Mouse (Mus musculus) megakaryocyte-erythroid progenitor cell, adult 5-6 weeks (primary cell): ENCODE results near the gene Abhd6. TPM values are rescaled to one million over a fixed set of nuclear protein-coding genes. Genes with fewer than 3 reads are reported as not detected.

Experiments used
- ATAC-seq: replicated peaks from 2 replicates; pipeline ENCODE4 v1.8.0; 2016; ENCODE audit warnings: mild to moderate bottlenecking, inconsistent platforms; ENCODE audit not compliant: severe bottlenecking, poor library complexity, low FRiP score, low TSS enrichment
- total RNA-seq, 2 experiments: library from RNA; stranded (forward) in 1 of 2; stranded (reverse) in 1 of 2; fragments of 200-1000, 215-1000 nt in 1 of 2; fragments of >200 nt in 1 of 2; fragmentation: Nextera tagmentation in 1 of 2; gene quantifications; 2 replicates each; pipeline ENCODE4 v1.2.3; 2014 to 2017

Abhd6 gene
- total RNA-seq (2014; fragmentation: Nextera tagmentation) = 0.24 and 0.42 TPM in 2 replicates
- 0.99 TPM in 1 of 2 replicates, not detected in the other for total RNA-seq (2017)

DNA sequence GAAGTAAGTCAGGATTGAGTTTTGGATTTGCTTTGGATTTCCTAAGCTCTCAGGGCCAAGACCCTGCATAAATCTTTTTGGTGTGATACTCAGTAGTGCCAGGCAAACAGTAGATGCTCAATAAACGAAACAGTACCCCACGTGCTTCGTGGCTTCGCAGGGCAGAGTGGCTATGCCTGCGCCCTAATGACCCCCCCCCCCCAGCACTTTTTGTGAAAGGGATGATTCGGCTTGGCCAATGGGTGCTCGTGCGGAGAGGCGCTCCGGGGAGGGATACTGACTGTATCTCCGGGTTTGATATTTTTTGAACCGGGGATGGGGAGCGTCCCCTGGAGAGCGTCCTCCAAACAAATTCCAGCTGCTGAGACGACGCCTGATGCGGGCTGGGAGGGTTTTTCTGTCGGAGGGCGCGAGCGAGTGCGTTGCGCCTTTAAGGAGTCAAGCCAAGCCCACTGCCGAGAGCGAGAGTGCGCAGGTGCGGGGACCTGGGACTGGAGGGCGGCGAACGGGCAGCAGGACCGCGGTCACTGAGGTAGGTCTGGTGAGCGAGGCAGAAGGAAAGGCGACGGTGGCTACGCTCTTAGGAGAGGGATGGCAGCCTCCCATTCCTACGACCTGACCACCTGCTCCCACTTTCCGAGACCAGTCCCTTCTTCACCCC lies at the start of gene Abhd6:
Gene Abhd6 (plus strand): TSS at position 471 of the 661 bp plus-strand sequence.
- ATAC-seq = peak; percentile 73

DNA sequence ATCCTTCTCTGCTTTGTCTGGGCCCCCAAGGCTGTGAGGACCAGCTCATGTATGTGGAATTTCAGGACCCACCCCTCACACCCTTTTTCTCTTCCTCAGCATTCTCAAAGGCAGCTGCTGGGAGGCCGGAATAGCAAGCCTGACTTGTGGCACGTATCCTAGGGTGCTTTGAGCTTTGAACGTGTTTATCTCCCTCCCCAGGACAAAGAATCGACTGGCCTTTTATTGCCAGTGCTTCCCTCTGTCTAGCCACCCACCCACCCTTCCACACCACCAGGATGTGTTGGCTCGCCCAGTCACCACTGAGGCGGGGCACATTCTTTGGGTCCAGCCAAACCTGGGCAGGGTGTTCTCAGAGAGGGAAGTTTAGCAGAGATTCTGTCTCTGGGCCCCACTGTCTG lies 48.6 kb upstream of the Abhd6 start:
- ATAC-seq = no peak

DNA sequence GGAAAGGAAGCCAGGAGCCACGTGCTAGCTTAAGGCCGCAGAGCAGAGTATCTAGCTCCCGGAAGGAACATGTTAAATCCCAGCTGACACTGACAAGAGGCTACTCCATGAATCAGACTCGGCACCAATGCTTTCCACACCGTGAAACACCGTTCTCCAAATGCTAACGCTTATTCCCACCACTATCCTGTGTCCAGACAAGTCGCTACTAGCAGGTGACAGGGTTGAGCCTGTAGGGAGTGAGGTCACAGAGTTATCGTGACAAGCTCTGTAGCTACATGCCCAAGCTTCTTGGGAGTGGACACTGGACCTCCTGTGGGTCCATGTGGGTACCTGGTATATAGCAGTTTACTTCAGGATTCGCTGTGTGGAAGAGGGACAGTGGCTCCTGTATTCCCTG lies 46.3 kb upstream of the Abhd6 start:
- no peak for ATAC-seq

DNA sequence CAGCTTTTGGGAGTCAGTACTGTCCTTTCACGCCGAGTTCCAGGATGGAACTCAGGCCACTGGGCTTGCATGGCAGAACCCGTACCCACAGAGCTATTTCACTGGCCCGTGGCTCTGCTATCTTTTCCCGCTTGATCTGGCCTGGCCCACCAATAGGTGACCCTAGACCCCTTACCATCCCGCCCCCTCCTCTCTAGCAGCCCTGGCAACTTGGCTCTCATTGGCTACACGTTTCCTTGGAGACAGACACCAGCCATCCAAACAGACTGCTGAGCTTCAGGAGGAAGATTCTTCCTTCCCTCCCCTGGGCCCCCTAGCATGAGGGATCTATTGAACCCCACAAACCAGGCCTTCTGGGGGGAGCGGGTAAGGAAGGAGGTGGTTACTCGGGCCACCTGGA lies 45.7 kb upstream of the Abhd6 start, which contains the start of gene Gm45521:
Gene Gm45521 (plus strand): TSS at position 240 of the 400 bp plus-strand sequence.
- no peak for ATAC-seq

DNA sequence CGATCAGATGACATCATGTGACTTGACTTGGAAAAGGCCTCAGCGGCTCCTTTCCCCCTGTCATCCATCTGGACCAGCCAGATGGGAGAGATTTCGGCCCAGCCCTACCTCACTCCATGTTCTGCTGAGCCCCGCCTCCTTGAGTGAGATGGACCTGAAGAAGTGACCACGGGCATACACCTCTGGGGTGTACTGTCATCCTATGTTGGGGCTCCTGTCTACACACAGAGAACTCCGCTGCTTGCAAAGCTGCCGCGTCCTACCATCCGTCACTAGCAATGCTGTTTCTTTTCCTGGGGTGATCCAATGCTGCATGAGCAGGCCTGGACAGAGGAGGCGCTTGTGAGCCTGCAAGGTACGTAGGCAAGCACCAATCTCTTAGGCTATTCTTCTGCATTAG lies 42.1 kb upstream of the Abhd6 start:
- ATAC-seq = peak; percentile 51; the same call in 1 of the 2 replicates

DNA sequence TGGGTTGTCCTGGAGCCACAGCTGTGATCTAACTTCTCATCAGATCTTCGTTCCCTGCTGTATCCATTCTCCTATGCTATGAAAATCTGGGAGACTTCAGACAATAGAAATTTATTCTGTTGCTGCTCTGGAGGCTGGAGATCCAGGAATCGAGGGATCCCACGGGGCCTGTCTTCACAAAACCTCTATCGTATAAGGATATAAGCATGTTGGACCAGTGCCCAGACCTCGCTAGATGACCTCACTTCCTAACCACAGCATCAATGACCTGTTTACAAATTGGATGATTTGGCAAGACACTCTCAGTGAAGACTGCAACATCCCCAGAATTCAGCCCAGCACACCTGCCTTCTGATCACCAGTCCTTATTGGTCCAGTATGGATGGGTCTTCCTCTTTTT lies 41.0 kb upstream of the Abhd6 start:
- ATAC-seq = no peak

DNA sequence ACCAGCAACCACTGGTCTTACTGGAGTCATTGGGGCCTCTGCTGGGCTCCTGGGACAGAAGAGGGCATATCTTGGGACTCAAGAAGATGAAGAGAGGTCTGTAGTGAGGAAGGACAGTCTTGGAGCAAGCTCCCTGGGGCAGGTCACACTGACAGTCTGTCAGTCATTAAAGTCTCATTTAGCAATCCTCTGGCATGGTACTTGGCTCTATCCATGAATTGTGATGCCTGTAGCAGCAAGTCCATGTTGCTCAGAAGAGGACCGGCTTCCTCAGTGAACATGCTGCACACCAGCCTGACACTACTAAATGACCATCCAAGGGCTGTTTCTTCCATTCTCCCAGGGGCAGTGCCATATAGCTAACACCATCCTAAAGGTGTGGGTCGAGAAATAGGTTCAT lies 40.1 kb upstream of the Abhd6 start:
- no peak for ATAC-seq

DNA sequence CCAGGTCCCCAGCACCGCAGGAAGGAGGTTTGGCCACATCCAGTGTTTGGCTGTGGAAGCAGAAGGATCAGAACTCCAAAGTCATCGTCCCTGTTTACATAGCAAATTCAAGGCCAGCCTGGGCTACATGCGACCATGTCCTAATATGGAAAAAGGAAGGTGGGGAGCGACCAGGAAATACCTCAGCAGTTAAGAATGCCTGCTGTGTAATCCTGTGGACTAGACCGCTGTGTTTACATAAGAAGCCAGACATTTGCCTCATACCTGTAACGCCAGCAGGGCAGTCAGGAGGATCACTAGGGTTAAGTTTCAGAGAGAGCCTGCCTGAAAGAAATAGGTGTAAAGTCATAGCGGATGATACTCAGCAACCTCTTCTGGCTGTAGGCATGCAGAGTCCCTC lies 39.5 kb upstream of the Abhd6 start:
- no peak for ATAC-seq

DNA sequence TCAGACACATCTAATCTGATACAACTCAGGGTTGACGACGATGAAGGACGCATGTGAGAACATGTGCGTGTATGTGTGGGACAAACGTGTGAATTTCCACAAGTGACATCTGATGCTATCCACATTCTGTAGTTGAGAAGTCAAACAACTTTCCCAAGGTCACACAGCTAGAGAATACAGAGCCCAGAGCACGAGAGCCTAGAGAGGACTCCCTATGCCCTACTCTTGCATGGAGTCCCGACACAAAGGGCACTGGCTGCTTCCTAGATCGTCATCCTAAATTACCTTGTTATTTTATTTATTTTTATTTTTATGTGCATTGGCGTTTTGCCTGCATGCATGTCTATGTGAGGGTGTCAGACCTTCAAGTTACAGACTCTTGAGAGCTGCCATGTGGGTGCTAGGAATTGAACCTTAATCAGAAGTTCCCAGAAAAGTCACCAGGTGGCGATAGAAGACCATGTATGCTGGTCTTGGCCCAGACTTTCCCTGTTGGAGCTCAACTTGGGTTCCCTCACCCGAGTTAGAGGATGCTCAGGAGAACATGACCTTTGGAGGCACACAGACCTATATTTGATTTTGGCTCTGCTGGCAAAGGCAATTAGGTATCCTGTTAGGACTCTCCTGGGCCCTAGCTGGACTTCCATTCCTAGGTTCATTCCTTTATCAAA lies 38.3 kb upstream of the Abhd6 start:
- ATAC-seq = peak; percentile 76

DNA sequence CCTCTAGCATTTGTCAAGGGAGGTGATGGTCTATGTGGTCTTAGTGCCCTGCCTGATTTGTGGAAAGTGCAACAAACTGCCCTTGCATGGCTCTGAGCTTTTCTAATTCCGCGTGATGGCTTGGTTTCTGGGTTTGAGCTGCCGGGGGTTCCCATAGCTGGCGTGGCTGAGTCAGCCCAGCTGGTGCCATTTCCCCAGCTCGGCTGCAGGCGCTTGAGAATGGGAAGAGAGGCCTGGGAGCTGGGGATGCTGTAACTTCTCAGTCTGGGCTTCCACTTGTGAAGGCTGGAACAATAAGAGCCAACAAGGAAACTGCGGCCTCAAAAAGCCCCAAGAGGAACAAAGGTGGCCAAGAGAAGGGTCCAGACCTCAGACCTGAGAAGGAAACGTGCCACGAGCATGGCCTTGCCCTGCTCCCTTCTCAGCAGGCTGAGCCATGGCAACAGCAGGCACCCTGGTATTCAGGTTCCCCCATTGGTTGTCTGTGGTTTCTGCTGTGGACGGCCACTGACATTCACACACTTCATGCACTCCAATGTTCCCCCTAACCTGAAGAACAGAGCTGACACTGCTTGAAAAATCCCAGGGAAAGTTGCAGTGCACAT lies 30.7 kb upstream of the Abhd6 start:
- no peak for ATAC-seq

DNA sequence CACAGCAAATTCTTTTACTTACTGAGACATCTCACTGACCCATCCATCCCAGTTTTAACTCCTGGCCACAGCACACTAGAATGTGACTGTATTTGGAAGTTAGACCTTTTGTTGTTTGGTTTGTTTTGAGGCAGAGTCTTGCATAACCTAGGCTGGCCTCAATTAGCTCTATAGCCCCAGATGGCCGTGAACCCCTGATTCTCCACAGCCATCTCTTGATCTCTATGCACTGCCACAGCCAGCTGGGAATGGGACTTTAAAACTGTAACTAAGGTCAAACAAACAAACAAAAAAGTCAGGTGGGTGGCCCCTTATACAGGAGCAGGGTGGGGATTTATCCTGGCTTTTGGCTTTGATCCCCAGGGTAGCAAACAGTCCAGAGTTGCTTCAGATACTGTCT lies 28.1 kb upstream of the Abhd6 start:
- ATAC-seq = no peak

DNA sequence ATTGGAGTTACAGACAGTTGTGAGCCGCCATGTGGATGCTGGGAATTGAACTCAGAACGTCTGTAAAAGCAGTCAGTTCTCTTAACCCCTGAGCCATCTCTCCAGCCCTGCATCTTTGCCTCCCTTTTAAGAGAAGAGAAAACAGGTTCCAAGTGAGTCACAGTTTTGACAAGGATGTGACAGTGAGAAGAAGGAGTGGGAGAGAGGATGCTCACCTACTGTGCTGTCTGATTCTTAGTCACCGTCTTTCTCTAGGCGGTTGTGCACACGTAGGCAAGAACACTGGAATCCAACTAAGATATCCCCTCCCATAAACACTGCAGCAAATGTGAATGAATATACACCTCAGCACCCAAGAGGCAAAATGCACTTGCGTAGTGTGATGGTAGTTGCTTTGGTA lies 27.5 kb upstream of the Abhd6 start:
- ATAC-seq = no peak

DNA sequence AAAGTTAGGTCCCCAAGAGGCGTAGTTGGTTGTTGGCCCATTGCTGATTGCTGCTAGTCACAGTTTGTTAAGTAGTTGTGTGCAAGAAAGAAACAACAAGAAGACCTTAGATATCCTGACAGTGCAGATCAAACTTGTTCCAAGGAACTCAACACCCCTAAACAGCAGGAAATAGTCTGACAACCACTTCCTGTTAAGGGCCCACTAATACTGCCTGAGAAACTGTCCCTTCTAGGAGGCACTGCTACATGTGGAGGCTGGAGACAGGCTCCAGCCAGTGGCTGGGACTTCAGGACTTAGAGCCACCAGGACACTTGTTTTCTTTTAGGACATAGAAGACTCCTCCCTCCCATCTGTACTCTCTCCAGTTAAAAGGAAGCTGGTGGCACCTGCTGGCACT lies 25.2 kb upstream of the Abhd6 start:
- ATAC-seq = no peak

DNA sequence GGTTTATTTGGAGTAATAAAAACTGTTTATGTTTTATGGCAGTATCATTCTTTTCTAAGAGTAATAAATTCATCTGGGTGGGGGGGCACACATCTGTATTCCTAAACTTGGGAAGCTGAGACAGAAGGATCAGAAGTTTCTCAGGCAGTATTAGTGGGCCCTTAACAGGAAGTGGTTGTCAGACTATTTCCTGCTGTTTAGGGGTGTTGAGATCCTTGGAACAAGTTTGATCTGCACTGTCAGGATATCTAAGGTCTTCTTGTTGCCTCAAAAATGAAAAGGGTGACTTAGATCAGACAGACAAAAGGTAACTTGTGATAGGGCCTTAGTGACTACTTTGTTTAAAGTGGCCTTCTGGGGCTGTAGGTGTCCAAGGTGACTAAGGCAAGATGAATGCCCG lies 24.5 kb upstream of the Abhd6 start:
- ATAC-seq = no peak

DNA sequence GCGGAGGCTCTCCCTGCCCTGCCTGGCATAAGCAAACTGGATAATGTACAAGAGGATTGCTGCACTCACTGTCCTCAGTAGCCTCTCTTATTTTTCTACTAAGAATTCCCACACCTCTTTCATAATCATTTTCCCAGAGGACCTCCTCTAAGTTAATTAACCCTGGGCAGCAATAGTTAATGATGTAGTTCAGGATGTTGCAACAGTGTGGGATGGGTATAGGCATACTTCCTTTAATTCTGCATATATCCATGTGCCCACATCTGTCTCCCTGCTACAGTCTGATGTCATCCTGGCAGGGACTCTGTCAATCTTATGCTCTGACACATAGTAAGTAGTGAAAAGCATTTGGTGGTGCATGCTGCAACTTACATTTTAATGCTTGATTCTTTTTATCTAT lies 21.5 kb upstream of the Abhd6 start:
- no peak for ATAC-seq

DNA sequence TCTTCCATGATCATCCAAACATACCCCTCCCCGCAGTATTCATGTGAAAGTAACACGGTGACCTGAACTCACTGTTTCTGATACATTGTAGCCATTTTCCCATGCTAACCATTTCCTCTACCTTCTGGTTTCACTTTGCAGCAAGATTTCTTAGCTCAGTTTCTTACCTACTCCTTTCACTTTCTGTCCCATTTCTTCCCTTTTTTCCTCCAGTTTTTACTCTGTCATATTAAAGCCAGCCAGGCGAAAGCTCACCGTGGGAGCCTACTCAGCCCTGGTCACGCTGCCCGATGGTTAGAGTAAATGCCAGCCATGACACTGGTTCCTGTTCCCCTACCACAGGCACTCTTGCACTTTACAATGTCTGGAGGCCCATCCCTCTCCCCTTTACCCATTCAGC lies 15.8 kb upstream of the Abhd6 start:
- no peak for ATAC-seq

DNA sequence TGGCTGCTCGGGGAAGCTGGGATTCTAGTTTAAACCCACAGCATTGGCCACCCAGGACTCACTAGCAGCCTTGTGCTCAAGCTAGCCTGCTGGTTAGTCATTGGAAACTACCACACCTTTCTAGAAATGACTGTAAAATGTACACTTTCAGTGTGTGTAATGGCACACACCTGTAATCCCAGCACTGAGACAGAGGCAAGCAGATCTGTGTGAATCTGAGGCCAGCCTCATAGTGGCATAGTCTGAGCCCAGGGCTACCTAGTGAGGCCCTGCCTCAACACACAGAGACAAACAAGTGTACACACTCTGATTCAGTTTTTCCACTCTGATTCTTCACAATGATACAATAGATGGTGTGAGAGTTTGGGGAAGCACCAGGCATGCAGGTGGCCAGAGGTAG lies 13.3 kb upstream of the Abhd6 start:
- no peak for ATAC-seq

DNA sequence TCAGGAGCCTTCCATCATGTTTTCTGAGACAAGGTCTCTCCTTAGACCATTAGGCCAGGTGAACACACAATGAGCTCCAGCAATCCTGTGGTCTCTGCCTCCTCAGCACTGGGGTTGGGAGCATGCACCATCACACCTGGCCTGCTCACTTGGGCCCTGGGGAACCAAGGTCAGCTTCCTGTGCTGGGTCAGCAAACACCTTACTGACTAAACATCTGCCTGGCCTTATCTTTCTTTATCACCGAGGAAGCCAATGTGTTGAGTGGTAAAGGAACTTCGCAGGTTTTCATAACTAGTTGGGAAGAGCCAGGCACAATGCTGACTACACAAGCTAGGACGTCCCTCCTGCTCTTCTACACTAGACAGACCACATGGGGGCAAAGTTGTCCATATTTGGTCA lies 12.7 kb upstream of the Abhd6 start:
- no peak for ATAC-seq

DNA sequence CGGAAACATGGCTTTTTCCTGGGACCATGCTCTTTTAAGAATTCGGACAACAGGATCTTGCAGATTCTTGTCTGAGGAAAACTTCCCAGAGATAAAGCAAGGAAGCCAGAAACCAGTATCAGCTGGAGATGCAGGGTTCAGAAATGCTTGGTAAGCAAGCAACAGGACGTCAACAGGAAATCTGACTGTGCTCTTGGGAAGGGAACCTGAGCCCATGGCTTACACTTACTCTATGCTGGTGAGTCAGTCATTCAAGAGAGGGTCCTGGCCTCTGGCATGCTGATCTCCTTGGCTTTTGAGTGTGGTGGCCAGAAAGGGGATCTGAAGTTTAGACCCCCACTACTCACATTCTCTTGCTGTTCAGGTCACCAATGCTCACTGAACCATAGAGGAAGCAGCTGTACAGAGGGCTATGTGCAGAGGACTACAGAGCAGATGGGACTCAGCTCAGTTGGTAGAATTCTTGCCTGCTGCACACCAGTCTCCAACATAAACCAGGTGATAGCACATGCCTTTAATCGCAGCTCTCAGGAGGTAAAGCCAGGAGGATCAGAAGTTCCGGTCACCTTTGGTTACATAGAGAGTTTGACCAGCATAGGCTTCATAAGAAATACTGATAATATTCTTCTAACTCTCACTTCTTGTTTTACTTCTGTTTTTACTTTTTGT lies 11.5 kb upstream of the Abhd6 start:
- ATAC-seq = no peak

DNA sequence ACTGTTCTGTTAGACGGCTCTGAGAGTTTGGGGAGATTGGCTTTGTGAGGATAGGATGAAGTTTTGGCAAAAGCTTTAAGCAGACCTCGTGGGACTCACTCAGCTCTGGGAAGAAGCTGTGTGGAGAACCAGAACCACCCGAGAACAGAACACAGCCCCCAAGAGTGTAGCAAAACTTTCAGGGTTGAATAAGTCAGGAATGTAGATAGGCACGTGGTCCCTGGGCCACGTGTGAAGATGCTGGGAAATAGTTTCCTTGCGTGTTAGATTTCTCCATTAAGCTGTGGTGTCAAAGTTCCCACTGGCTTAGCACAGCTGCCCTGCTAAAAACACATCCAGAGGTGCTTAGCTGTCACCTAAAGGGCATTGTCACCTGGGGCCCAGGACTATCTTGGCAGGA lies 10.5 kb upstream of the Abhd6 start:
- ATAC-seq = no peak
